Mouse (Mus musculus) erythroblast, adult 5-6 weeks (primary cell): Measurements from ENCODE around the gene Ormdl2. TPM values are rescaled to one million over a fixed set of nuclear protein-coding genes. Genes with fewer than 3 reads are reported as not detected.
A peak's percentile ranks its signal among the peaks of the same experiment; 100 is the strongest.

ENCODE experiments used
- ATAC-seq: replicated peaks from 2 replicates; pipeline ENCODE4 v1.8.0; 2016; ENCODE audit warnings: moderate number of reproducible peaks, mild to moderate bottlenecking, moderate TSS enrichment, inconsistent platforms; ENCODE audit not compliant: poor library complexity, low FRiP score, severe bottlenecking
- total RNA-seq, 2 experiments: library from RNA; stranded (forward) in 1 of 2; stranded (reverse) in 1 of 2; fragments of 150-400 nt in 1 of 2; fragments of 200-764, 138-1000 nt in 1 of 2; gene quantifications; 2 replicates each; pipeline versions ENCODE4 v1.2.3 to v1.2.4; 2015 to 2017; ENCODE audit warnings: low replicate concordance in 2 of 2

The Ormdl2 gene
- total RNA-seq, 2 experiments from 2014 or later: 13.0 to 18.8 TPM

DNA sequence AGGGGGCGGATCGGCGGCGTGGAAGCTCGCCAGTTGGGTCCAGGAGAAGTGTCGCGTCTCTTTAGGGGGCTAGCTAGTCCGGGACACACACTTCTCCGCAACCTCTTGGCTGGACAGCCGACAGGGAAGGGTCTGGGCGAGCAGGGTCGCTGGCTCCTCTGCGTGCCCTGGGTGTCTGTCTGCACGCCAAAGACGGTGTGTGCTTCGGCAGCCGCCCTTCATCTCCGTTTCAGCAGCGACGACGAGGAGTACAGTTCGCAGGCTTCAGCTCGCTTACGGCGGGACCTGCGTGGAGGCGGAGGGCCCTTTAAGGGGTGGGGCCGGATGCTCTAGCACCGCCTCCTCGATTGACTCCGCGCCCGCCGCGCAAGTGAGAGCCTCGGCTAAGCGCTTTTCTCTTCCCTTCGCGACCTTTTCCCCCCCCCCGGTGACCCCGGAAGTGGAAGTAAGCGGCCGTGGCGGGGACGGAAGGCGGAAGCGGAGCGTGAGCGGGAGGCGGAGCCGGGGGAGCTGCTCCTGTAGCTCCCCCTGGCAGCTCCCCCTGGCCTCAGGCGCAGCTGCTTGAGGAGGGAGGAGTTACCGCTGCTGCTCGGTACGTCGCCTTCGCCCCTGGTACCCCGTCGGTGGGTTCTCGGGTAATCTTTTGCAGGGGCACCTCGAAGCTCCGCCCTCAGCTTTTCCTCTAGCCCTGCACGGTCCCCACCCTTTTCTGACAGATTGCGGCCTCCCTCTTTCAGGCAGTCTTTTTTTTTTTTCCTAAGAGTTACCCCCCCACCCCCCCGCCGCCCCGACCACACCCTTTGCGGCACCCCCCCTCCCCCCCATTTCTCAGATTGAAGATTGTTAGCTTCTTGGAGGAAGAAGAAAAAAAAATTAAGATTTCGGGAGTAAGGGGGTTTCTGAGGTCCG is 16.1 kb downstream of the Ormdl2 start:
- peak; percentile 92 for ATAC-seq

DNA sequence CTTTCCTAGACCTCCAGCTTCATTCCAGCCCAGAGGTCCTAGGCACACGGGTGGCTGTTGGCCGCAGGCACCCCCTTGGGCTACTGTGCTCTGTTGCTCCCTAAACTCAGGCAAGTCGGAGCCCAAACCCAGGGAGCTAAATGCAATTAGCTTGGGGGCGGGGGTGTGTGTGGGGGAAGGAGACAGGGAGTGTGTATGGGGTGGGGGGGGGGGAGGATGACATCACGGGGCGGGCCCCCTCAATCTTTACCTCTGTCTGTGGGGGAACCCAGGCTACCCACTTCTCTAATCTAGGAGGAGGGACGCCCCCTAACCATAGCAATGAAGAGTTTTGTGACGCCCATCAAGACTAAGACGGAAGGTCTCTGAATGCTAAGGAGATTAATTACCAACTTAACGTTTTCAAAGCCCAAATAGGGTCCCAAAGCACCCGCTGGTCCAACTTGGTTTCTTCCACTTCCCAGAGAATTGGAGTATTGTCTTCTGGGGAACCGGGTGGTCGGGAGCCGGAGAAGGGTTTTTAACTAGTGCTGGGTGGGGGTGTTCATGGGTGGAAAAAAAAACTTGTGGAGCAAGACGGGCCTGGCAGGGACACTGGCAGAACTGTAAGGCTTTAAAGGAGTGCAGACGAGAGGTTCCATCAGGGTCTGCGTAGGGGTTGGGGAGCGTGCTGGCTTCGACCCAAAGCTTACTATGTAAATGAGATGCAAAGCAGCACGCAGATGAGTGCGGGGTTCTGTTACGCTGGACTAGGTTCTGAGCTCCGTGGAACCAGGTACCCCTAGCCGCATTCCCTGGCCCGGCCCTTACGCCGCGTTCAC is 17.0 kb downstream of the Ormdl2 start, which contains the start of gene Tmem198b:
Tmem198b (minus strand) TSS at position 100 of the 821 bp plus-strand sequence.
- ATAC-seq: no peak; the same call in 1 of the 2 replicates

DNA sequence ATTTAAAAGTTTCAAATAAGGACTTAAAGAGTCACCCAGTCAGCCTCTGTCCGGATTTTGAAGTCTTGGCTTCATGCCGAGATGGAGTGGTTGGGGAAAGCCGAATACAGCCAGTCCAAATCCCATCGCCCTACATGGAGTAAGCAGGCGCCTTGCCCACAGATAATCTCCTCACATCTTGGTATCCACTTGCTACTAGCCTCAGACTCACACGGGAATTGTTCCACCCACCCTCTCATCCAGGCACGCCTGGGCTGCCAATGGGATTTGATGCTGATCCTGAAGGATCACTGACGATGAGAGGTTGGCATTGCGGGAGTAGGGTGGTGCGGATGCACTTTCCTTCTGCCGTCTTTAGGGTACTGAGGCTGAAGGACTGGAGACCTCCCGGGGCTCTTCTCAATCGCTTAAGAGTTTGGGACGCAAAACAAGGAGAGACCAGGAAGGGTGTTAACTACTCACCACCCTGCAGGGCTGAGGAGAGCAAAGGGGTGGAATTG is 17.6 kb downstream of the Ormdl2 start, which contains the start of gene Dnajc14:
Dnajc14 (plus strand) TSS at position 292 of the 500 bp plus-strand sequence.
- ATAC-seq: no peak

DNA sequence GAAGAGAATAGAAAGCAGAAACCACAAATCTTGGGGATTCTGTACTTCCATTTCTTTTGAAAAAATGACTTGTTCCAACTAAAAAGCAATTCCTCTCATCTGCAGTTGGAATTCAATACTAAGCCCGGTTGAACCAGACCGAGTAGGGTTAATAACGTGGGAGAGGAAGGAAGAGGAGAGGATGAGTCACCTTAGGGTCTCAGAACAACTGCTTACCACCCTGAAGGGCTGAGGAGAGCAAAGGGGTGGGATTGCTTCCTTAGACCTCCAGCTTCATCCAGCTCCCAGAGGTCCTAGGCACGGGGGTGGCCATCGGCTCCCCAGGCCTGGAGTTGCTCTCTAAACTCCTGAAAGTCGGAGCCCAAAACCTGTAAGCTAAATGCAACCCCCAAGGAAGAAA is 18.1 kb downstream of the Ormdl2 start:
- no peak for ATAC-seq

DNA sequence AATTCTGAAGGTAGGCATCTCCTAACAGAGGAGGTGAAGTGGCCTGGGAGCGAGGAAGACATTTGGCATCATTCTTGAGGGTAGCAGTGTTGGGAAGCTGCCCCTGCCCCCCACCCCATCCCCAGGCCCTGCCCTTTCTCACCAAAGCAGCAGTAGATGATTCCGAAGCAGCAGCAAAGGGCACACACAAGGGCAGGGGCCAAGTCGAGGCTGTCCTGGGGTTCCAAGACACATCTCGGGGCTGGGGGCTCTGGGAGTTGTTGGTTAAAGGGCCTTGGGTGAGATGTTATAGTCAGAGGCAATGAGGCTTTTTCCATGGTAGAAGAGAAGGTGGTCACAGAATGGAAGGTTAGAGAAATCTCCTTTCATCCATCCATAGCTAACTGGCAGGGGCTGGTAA is 18.5 kb downstream of the Ormdl2 start:
- ATAC-seq: no peak

DNA sequence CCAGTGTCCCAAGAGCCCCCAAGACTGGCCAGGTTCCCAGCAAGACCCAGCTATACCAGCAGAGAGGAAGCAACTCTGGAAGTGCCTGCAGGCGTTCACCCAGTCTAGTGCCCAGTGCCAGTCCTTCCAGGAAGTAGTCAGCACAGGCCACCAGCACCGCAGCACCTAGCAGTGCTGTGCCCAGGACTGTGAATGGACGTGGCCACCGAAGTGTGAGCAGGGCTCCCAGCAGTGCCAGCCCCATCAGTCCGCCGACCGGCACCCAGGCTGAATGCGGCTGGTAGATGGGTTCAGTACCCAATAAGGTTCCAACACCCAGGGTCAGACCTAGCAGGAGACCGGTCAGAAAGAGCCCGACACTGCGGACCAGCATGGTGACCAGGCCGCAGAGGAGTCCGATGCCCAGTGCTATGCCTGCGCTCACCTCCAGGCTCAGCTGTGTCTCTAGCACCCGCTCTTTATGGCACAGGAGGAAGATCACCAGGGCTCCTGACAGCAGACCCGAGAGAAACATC is 19.4 kb downstream of the Ormdl2 start:
- no peak for ATAC-seq

DNA sequence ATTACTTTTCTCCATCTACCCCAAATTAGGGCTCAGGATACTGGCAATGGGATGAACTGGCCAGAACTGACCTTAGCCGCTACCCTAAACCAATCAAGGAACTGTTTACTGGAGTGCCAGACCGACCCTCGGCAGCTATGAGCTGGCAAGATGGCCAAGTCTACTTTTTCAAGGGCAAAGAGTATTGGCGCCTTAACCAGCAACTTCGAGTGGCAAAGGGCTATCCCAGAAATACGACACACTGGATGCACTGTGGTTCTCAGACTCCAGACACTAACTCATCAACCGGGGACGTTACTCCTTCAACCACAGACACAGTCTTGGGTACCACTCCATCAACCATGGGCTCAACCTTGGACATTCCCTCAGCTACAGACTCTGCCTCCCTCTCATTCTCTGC is 22.8 kb downstream of the Ormdl2 start:
- no peak for ATAC-seq

DNA sequence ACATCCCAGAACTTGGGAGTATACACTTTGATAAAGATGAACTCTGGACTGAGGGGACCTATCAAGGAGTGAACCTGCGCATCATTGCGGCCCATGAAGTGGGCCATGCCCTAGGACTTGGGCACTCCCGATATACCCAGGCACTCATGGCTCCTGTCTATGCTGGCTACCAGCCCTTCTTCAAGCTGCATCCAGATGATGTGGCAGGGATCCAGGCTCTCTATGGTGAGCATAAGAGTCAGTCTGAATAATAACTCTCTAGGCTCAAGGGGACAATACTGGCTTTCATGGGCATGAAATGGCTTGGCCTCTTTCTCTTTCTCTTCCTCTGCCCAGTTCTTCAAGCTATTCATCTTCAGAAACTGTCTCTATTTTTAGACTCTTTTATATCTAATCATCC is 25.9 kb downstream of the Ormdl2 start:
- no peak for ATAC-seq

DNA sequence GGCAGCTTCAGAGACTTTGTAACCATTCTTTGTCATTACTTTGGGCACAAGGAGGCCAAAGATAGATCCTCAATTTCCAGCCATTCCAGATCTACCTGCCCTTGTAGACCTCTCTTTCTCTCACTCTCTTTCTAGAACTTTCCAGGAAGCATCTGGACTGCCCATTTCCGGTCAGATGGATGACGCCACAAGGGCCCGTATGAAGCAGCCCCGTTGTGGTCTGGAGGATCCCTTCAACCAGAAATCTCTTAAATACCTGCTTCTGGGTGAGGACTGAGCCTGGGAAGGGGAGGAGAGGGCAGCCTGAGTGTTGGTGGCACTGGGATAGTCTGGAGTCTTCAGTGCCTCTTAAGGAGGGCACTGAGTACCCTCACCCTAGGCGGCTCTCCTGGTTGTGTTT is 27.1 kb downstream of the Ormdl2 start:
- ATAC-seq: no peak

DNA sequence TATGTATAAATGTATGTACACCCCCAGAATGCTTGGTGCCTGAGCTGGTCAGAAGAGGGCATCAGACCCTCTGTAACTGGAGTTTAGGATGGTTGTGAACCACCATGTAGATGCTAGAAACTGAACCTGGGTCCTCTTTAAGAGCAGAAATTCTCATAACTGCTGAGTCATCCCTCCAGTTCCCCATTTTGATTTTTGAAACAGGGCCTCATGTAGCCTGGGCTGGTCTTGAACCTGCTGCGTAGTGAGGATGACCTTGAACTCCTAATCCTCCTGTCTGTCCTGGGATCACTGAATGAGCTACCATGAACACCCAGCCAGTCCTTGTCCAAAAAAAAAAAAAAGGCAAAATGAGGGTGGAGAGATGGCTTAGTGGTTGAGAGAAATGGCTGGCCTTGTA is 28.2 kb downstream of the Ormdl2 start:
- ATAC-seq: no peak

DNA sequence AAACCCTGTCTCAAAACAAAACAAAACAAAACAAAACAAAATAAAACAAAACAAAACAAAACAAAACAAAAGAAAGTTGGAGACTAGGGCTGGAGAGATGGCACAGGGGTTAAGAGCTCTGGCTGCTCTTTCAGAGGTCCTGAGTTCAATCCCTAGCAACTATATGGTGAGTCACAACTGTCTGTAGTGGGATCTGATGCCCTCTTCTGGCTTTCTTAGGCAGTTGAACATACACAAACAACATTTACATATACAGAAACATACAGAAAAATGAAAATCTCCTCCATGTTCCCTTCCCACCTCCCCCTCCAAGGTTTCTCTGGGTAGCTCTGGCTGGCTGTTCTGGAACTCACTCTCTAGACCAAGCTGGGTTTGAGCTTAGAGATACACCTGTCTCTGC is 29.4 kb downstream of the Ormdl2 start:
- ATAC-seq: no peak

DNA sequence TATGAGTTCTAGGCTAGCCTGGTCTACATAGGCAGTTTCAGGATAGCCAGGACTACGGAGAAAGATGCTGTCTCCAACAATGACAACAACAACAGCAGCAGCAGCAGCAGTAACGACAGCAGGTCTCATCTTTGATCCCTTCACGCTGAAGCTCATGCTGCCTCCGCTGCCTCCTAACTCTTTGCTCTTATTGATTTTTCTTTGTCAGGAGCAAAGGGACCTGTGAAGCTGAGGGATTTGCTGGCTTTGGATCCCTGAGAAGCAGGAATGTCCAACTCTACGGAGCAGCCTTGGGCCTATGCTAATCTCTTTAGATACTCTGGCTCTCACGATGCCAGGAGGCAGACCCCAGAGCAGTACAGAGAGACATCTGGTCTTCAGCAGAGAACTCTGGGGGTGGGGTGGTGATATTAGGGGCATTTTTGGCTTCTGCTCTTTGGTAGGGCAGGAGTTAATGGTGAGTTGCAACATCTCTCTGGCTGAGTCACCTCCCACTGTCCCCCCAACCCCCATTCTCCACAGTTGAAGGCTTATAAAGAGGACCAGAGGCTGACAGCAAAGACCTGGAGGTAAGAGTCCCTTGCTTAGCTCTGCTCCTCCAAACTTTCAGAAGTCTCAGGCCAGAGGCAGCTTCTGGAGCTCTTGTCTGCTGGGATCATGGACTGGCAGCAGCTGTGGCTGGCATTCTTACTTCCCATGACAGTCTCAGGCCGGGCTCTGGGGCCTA is 30.9 kb downstream of the Ormdl2 start, which contains the start of gene Mmp19:
Mmp19 (plus strand) TSS at position 513 of the 727 bp plus-strand sequence.
- no peak for ATAC-seq

DNA sequence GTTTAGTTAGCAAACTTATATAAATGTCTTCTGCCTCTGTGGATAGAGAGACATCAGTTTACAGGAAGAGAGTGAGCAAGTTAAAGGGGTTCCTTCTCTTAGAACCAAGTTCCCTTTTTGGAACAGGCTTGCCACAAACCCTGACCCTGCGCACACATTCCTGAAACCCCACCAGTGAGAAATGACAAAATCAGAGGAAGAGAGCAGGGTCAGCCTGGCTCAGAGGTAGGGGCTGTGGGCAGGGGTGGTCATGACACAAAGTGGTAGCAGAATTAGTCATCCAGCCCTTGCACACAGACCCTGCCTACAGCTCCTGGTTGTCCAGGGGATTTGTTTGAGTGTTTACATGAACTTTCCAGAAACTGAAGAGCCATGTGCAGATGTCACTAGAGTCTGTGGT is 41.2 kb downstream of the Ormdl2 start:
- no peak for ATAC-seq

DNA sequence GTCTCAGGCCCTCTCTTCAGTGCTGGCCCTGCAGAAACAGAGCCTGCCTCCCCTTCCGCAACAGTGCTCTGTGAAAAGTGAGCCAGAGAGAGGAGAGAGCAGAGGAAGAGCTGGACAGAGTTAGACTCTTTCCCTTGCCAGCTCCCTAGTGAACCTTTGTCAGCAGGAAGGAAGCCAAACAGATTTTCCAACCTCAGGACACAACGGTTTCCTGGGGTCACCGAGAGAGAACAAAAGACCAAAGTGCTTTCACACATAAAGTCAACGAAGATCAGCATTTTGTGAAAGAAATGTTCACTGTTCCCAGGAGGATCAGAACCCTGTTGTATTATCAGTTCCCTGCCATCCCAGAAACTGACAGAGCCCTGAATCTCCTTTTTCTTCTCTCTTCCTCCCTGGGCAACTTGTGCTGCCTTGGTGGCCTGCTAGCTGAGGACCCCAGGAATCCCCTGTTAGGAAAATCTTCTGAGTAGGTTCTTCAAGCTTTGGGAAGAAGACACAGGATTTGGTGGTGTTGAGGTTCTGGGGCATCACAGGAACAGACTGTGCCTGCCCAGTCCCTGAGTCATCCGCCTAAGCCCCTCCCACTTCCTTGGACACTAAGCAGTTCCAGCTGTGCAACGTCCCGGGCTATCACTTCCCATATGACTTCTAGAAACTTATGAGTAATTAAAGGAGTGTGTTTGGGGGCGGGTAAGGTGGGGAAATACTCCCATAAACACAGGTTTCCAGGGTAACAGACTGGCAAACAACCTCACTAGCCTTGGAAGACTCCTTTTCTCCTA is 42.2 kb downstream of the Ormdl2 start:
- ATAC-seq: peak; percentile 78

DNA sequence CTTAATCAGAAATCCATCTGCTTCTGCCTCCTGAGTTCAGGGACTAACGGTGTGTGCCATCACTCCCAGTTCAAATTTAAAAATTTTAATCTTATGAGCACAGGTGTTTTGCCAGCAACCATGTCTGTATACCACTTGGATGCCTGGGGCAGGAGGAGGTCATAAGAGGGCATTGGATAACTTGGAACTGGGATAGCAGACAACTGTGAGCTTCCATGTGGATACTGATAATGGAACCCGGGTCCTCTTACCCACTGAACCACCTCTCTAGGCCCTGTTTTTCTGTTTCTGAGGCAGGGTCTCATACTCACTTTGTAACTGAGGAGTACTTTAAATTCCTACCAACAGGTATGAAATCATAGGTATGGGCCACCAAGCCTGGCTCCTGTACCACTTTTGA is 43.0 kb downstream of the Ormdl2 start:
- ATAC-seq: no peak

DNA sequence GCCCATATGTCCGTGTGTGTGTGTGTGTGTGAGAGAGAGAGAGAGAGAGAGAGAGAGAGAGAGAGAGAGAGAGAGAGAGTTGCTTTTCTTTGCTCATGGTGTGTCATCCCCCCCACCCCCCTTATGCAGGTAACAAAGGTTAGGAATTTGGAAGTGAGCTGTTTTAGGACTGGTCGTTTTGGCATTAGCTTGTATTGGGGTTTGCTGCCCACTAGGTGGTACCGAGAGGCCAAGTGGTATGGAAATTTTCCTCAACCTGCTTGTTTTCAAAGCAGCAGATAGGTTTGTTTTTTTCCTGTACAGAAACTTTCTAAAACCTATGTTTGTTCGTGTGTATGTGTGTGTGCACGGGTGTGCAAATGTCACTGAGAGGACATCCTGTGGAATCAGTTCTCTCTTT is 47.8 kb downstream of the Ormdl2 start:
- ATAC-seq: no peak

DNA sequence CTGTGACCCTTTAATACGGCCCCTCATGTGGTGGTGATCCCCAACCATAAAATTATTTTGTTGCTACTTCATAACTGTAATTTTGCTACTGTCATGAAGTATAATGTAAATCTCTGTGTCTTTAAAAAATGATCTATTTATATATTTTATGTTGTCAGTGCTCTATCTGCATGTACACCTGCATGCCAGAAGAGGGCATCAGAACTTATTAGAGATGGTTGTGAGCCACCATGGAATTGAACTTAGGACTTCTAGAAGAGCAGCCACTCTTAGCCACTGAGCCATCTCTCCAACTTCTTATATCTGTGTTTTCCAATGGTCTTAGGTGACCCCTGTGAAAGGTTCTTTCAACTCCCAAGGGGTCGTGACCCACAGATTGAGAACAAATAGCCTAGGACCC is 48.5 kb downstream of the Ormdl2 start:
- no peak for ATAC-seq
